ENCODE assay signal across 7 mouse cellular contexts in the genomic region with DNA sequence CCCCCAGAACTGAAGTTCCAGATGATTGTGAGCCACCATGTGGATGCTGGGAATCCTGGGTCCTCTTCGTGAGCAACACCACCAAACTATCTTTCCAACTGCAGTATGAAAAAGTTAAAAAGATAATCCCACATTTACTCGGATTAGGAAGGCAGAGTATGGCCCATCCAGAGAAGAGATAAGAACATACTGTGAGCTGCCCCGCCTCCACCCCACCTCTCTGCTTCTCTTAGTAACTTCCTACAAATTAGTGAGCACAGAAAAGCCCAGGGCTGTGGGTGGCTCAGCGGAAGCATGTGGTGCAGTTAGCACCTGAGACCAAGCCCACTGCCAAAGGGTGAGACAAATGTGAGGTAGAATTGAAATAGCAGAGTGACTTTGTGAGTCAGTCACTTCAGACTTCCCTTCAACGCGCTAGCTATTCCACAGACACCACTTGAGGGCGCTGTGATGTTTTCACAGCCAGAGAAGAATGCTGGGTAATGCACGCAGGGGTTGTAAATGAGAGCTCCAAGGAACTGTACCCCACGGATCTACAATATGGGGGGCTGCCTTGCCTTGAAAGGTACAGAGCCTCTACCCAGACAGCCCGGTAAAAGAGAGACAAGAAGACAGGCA.
DNase-seq lines count a peak whose midpoint lies in the region.

No protein-coding gene starts in this region.

- intact Hi-C loops in gastrocnemius, postnatal 36 days (cut with DNase I) = no loop called here

- DNase-seq in urinary bladder, adult 18-20 months (ENCODE audit: low spot score in 2 of 2) = peak; percentile 2 to 29
- no peak for DNase-seq in urinary bladder, postnatal 10 days (ENCODE audit: low spot score)
- peak; percentile 50 for DNase-seq in brain, adult 2 months (ENCODE audit: low read depth, low spot score)
- peak; percentile 6 to 22 for DNase-seq in gastrocnemius, postnatal 36 days
- peak; percentile 5 to 52 for DNase-seq in layer of hippocampus, adult 8-10 months (ENCODE audit: low spot score in 2 of 2)
- DNase-seq in lung, postnatal 10 days = peak; percentile 50
- peak; percentile 80 for DNase-seq in testis, postnatal 10 days (ENCODE audit: low spot score)
